Mouse (Mus musculus) spleen, embryonic (tissue): Measurements from ENCODE around the gene Anln.

Experiments
- CTCF ChIA-PET: fragments of 350-600 bp; sonication (Branson Sonifier 250); formaldehyde crosslinking; loops from one replicate; lab custom pipeline; 2022; lab: Charles Lee

The Anln gene

GRCm38 (mm10) chr9:22402976-22403375, 14.0 kb upstream of the Anln start:
- CTCF ChIA-PET: no interaction called here

GRCm38 (mm10) chr9:22402001-22402400, 13.0 kb upstream of the Anln start:
- CTCF ChIA-PET: no interaction called here

- CTCF ChIA-PET: no interaction called here
Observed at GRCm38 (mm10) chr9:22399021-22399420, 10.0 kb upstream of the Anln start.

- CTCF ChIA-PET: interaction anchor here (0.6 to 0.7 kb wide), 2 partner anchors 16 to 128 kb away, joined by 3 read pairs; partner anchors contain the start of gene 9530077C05Rik
Observed at GRCm38 (mm10) chr9:22394725-22395124, 5.7 kb upstream of the Anln start.

DNA sequence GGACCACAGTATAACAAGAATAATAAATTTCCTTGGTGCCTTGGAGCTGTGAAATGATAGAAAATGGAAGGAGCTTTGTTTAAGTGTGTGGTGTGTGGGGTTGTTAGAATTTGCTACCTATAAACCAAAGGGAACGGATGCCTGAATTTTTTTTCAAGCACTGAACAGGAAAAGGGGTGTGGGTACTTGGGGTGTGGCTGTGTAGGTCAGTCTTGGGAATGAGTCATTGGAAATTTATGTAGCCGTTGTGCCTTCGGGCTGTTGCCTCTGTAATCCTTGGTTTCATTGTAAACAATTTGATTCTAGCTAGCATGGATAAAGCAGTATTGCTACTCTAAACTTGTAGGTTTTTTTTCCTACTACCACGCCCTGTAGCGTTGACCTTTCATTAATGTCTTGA, 1.4 kb upstream of the Anln start:
- CTCF ChIA-PET: no interaction called here

DNA sequence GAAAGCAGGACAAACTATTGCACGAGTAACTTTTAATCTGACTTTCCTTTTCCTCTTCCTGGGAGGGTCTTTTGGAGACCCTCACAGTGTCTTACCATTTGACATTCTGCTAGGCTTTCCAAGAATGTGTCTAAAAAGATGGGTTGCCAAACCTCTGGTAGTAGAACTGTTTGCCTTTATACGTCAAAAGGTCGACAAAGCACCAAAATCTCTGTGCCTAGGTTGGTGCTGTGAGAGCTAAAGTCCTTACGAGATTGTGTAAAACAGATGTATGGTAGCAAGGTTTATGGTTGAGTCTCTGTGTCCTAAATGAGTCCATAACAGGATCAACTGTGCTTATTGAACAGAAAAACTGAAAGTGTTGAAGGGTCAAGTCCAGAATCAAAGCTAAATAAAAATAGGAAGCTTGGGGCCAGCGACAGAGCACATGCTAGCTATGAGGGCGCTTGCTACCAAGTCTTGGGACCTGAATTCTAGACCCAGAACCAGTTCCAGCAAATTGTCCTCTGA, 803 bp upstream of the Anln start:
- CTCF ChIA-PET: no interaction called here

DNA sequence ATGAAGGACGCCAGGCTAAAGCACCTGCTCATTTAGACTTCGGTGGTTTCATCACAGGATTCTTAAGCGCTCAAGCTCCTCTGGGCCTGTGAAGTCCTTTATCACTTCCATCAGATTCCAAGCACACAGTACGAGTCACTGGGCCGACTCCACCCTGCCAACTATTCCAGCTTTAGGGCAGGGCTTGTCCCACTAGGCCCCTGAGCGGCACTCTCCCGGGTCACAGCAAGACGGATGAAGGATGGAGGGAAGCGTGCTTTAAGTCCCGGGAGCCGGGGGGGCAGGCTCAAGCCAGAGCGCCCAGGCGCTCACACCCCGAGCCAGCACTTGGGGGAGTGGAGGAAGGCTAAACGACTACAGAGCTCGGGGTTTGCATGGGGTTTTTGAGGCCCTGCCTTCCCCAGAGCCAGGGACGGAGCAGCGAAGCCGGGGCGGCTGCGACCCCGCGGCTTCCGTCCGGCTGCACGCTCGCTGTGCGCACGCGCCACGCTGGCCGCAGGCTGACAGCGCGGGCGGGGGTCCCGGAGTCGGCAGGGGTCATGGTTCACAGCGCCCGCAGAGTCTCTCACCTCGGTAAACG, 497 bp downstream of the Anln start:
- CTCF ChIA-PET: no interaction called here

- CTCF ChIA-PET: no interaction called here
Observed at GRCm38 (mm10) chr9:22387901-22388300, 1.1 kb downstream of the Anln start.

DNA sequence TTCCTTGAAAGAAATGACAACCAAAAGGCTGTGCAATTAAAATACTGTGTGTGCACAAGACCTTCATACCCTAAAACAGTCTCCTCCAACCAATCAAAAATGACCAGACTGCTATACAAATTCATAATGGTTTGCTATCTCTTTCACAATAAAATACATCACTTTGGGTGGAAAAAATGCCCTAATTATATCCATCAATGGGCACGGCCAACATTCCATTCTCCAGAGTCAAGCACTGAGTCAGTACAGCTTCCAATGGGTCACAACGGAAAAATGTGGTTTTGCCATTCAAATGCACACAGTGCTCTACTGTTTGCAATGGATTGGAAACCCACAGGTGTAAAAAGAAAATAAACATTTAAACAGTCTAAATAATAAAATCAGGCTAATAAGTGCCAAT, 3.1 kb downstream of the Anln start:
- CTCF ChIA-PET: no interaction called here

- CTCF ChIA-PET: no interaction called here
Observed at GRCm38 (mm10) chr9:22376086-22376485, 12.9 kb downstream of the Anln start.

GRCm38 (mm10) chr9:22372760-22373159, 16.2 kb downstream of the Anln start:
- CTCF ChIA-PET: interaction anchor here (0.6 kb wide), 1 partner anchor 28 kb away, joined by 4 read pairs; no protein-coding TSS in a partner anchor

DNA sequence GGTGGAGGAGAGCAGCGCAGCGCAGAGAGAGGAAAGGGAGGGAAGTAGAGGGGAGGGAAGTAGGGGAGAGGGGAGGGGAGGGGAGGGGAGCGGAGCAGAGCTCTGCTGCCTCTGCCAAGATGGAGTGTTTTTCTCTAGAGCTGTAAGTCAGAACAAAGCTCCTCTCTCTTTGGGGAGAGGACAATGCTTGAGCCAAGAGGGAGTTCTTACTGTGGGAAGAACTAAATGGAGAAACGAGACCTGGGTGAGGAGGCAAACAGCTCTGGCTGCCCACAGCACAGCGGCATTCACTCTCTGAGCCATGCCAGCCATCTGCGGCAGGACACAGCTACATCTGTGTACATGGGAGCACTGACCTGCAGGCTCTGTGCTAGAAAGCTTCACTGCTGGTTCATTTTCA, 21.0 kb downstream of the Anln start:
- CTCF ChIA-PET: no interaction called here

- CTCF ChIA-PET: no interaction called here
Observed at GRCm38 (mm10) chr9:22366621-22367020, 22.4 kb downstream of the Anln start.

GRCm38 (mm10) chr9:22366221-22366620, 22.8 kb downstream of the Anln start:
- CTCF ChIA-PET: no interaction called here

- CTCF ChIA-PET: no interaction called here
Observed at GRCm38 (mm10) chr9:22360916-22361315, 28.1 kb downstream of the Anln start.

DNA sequence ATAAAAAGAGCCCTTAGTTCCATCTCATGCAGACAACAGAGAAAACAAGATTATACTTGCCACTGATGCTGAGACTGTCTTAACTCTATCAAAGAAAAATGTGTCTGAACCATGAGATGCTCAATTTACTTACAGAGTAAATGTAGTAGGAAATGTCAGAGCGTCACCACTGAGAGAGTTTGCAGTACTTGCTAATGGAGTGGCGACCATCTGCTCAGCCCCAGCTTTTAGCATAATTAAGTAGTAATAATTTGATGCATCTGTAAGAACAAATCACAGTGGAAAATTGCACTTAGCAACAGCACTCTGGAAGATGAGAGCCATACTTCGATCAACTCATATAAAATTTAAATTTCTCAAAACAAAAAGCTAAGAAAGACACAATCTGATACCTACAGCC, 33.1 kb downstream of the Anln start:
- CTCF ChIA-PET: no interaction called here

- CTCF ChIA-PET: no interaction called here
Observed at GRCm38 (mm10) chr9:22353901-22354300, 35.1 kb downstream of the Anln start.

GRCm38 (mm10) chr9:22353465-22353864, 35.5 kb downstream of the Anln start:
- CTCF ChIA-PET: no interaction called here

DNA sequence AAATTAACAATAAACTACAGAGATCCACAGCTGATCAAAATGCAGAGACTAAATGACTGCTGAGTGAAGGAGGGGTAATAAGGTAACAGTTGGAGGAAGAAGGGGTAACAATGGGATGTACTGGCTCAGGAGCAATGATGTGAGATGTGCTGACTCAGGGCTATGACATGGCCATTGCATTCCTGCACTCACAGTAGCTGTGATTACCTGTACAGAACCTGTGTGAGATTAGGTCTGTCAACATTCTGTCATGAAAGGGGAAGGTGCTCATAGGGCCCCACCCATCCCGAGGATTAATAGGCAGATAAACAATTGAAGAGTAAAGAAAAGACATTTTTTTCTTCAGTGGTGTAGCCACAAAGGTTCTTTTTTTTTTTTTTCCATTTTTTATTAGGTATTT, 48.7 kb downstream of the Anln start:
- CTCF ChIA-PET: interaction anchor here (0.6 kb wide), 1 partner anchor 315 kb away, joined by 3 read pairs; no protein-coding TSS in a partner anchor

DNA sequence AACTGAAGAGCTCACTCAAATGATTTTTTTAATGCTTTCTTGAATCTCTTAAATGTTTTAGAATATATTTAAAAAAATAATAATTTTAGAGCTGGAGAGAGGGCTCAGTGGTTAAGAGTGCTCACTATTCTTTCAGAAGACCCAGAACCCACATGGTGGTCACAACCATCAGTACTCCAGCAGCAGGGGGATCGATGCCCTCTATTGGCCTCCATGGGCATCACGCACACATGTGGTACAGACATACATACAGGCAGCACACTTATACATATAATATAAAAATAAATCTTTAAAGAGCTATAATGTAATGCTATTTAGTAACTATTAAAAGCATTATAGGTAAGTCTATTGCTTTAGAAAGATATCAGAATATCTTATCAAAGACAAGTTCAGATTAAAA, 51.8 kb downstream of the Anln start:
- CTCF ChIA-PET: interaction anchor here (0.5 kb wide), 1 partner anchor 109 kb away, joined by 5 read pairs; no protein-coding TSS in a partner anchor

- CTCF ChIA-PET: interaction anchor here (0.6 to 0.7 kb wide), 2 partner anchors 206 to 1658 kb away, joined by 7 to 8 read pairs; no protein-coding TSS in a partner anchor
Observed at GRCm38 (mm10) chr9:22327475-22328387, 61.3 kb downstream of the Anln start.

DNA sequence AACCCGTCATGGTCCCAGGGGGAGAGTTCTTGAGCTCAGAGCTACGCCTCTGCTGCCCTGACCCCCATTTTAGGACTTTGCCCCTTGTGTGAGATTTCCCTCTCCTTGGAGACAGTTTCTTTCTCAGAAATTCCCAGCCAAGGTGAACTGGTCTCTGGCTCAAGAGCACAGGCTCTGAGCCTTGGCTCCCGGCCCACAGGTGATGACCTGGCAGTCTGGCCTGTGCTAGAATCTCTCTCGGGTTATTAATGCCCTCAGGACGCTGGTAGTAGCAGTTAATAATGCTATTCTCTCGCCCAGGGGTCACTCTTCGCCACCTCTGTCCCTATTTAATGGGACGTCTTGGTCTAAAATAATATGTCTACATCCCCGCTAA, 61.9 kb downstream of the Anln start:
- CTCF ChIA-PET: interaction anchor here (0.6 to 0.7 kb wide), 2 partner anchors 205 to 1658 kb away, joined by 7 to 8 read pairs; no protein-coding TSS in a partner anchor
